Mouse (Mus musculus) spleen, adult 2 months (tissue): Measurements from ENCODE around the gene Spry1.

ENCODE experiments used
- CTCF ChIP-seq: fragments of 200-500 bp; IDR thresholded peaks from 2 replicates; pipeline ENCODE4 v1.5.1; 2011; ENCODE audit warnings: mild to moderate bottlenecking, inconsistent platforms; ENCODE audit not compliant: insufficient read depth, insufficient read length, insufficient replicate concordance; ENCODE audit errors: extremely low read depth
- POLR2A ChIP-seq: fragments of 200-500 bp; IDR thresholded peaks from 2 replicates; pipeline ENCODE4 v1.6.1; 2011; ENCODE audit warnings: low read depth, low read length, inconsistent platforms

DNA sequence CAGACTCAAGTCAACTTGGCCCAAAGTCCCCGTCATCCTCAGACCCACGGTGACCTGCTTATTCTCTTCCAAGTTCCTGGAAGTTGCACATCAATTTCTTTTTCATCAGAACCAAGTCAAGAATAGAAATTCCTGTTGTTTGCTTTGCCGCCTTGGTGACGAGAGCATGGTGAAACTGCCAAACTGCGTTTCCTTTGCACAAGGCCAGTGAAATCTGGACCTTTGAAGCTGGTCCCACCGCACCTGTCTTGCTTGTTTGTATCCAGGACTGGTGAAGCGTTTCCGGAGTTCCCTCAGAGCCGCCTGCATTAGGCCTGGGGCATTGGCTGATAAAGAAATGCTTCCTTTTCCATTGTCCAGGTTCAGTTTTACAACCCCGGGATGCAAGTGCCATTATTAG is 44.0 kb upstream of the Spry1 start:
- TF ChIP-seq POLR2A, result no peak
- no peak for TF ChIP-seq CTCF
